In genomic region chr5:114155168-114155933, GRCm38 (mm10) we compare ENCODE assay signal across 11 mouse cellular contexts. TPM values are rescaled to one million over a fixed set of nuclear protein-coding genes. Genes with fewer than 3 reads are reported as not detected.
DNase-seq lines count a peak whose midpoint lies in the region; ATAC-seq lines count a peak whose summit lies in the region.
"Had no signal": no experiment of that assay in that cellular context is flagged by ENCODE, and none has a peak within 500 bp of the region (broad histone marks: within the 10 kb centered on the region; RNA-seq: fewer than 3 reads in every experiment).

No protein-coding gene starts in this region.

- H3K4me3 ChIP-seq in heart, embryonic 13.5 days = no peak overlapping the region
- H3K4me3 ChIP-seq in heart, embryonic 12.5 days = no peak overlapping the region
- no peak overlapping the region for H3K4me3 ChIP-seq in lung, embryonic 16.5 days (ENCODE audit: low read length)
- no peak overlapping the region for H3K4me3 ChIP-seq in forebrain, embryonic 14.5 days (ENCODE audit: low read depth, low read length)
- H3K4me3 ChIP-seq: forebrain, embryonic 10.5 days had no signal

- DNase-seq in 416B (ENCODE audit: low read depth) = peak; percentile 39
- DNase-seq in gastrocnemius, postnatal 25 days = peak; percentile 71
- no peak for DNase-seq in yolk sac, embryonic 10.5 days (ENCODE audit: low spot score)
- no peak for DNase-seq in forebrain, embryonic 14.5 days (ENCODE audit: low spot score)
- DNase-seq in left cerebral cortex, postnatal 10 days (ENCODE audit: extremely low spot score in 1 of 2, low spot score in 2 of 2) = no peak

- no peak overlapping the region for H3K4me2 ChIP-seq in heart, embryonic 13.5 days
- no peak overlapping the region for H3K4me2 ChIP-seq in heart, embryonic 12.5 days
- H3K4me2 ChIP-seq in lung, embryonic 16.5 days (ENCODE audit: low read depth, low read length) = no peak overlapping the region
- no peak overlapping the region for H3K4me2 ChIP-seq in forebrain, embryonic 14.5 days (ENCODE audit: low read length)

- no peaks in the 10 kb centered on the region for H3K9me3 ChIP-seq in heart, embryonic 13.5 days
- no peaks in the 10 kb centered on the region for H3K9me3 ChIP-seq in heart, embryonic 12.5 days (replicated peaks)
- no peaks in the 10 kb centered on the region for H3K9me3 ChIP-seq in lung, embryonic 16.5 days (ENCODE audit: control insufficient read depth, low read length)
- no peaks in the 10 kb centered on the region for H3K9me3 ChIP-seq in forebrain, embryonic 14.5 days (replicated peaks; ENCODE audit: control insufficient read depth, low read length)
- H3K9me3 ChIP-seq: forebrain, embryonic 10.5 days had no signal

- 0 out of 2 replicates have a peak overlapping the region, but pooled peaks have one; percentile 28 for H3K9ac ChIP-seq in heart, embryonic 13.5 days
- H3K9ac ChIP-seq in heart, embryonic 12.5 days = no peak overlapping the region; the same call in 1 of the 2 replicates
- H3K9ac ChIP-seq in lung, embryonic 16.5 days (ENCODE audit: low read length) = no peak overlapping the region
- no peak overlapping the region for H3K9ac ChIP-seq in forebrain, embryonic 14.5 days (ENCODE audit: low read length)

- 0 out of 2 replicates have a peak, but pooled peaks cover 4% of the 10 kb centered on the region for H3K36me3 ChIP-seq in heart, embryonic 13.5 days
- no peaks in the 10 kb centered on the region for H3K36me3 ChIP-seq in heart, embryonic 12.5 days
- H3K36me3 ChIP-seq in lung, embryonic 16.5 days (ENCODE audit: control insufficient read depth, insufficient read depth, low read length) = no peaks in the 10 kb centered on the region
- no peaks in the 10 kb centered on the region for H3K36me3 ChIP-seq in forebrain, embryonic 14.5 days (ENCODE audit: control insufficient read depth, insufficient read depth, low read length)
- H3K36me3 ChIP-seq: forebrain, embryonic 10.5 days had no signal

- peak overlapping the region; percentile 36; the same call in 1 of the 2 replicates for H3K27ac ChIP-seq in heart, embryonic 13.5 days (replicated peaks)
- no peak overlapping the region for H3K27ac ChIP-seq in heart, embryonic 12.5 days (ENCODE audit: poor library complexity, severe bottlenecking)
- peak overlapping the region; percentile 44 for H3K27ac ChIP-seq in lung, embryonic 16.5 days (ENCODE audit: low read length)
- H3K27ac ChIP-seq in forebrain, embryonic 14.5 days (ENCODE audit: low read depth, low read length) = no peak overlapping the region
- H3K27ac ChIP-seq: forebrain, embryonic 10.5 days; kidney, postnatal 0 days had no signal

- H3K27me3 ChIP-seq in heart, embryonic 13.5 days (replicated peaks) = no peaks in the 10 kb centered on the region
- H3K27me3 ChIP-seq in heart, embryonic 12.5 days (replicated peaks) = no peaks in the 10 kb centered on the region
- no peaks in the 10 kb centered on the region for H3K27me3 ChIP-seq in lung, embryonic 16.5 days (ENCODE audit: control insufficient read depth, insufficient read depth, low read depth, low read length)
- no peaks in the 10 kb centered on the region for H3K27me3 ChIP-seq in forebrain, embryonic 14.5 days (replicated peaks; ENCODE audit: control insufficient read depth, insufficient read depth, low read length)
- H3K27me3 ChIP-seq: CH12.LX had no signal

- intact Hi-C loops in left cerebral cortex, postnatal 10 days (cut with DNase I) = no loop called here

- WGBS in heart, embryonic 13.5 days = 48% methylated on average over 9 of the region's 9 CpGs
- WGBS in heart, embryonic 12.5 days = 48% methylated on average over 9 of the region's 9 CpGs
- WGBS in lung, embryonic 16.5 days = 39% methylated on average over 9 of the region's 9 CpGs
- 63% methylated on average over 9 of the region's 9 CpGs for WGBS in forebrain, embryonic 14.5 days

- peaks cover 34% of the 10 kb centered on the region for H3K4me1 ChIP-seq in heart, embryonic 13.5 days
- peaks cover 36% of the 10 kb centered on the region for H3K4me1 ChIP-seq in heart, embryonic 12.5 days (replicated peaks)
- H3K4me1 ChIP-seq in lung, embryonic 16.5 days (replicated peaks; ENCODE audit: control insufficient read depth, insufficient read depth, low read length) = 0 out of 2 replicates have a peak, but pooled peaks cover 2% of the 10 kb centered on the region
- H3K4me1 ChIP-seq in forebrain, embryonic 14.5 days (ENCODE audit: control insufficient read depth, insufficient read depth, low read length) = no peaks in the 10 kb centered on the region

- no peak for ATAC-seq in heart, embryonic 13.5 days (ENCODE audit: extremely low read depth, insufficient number of reproducible peaks, low FRiP score, low TSS enrichment)
- no peak for ATAC-seq in heart, embryonic 12.5 days (ENCODE audit: insufficient number of reproducible peaks, low FRiP score)
- peak; percentile 90 for ATAC-seq in lung, embryonic 16.5 days (ENCODE audit: low read depth)
- ATAC-seq in forebrain, embryonic 14.5 days = no peak

RNA-seq across cellular contexts. Expression of gene Acacb, which starts 9.0 kb away (rescaled TPM):
- 8.9 and 9.5 TPM in 2 replicates for polyA plus RNA-seq in heart, embryonic 13.5 days (2015; fragmentation: Nextera tagmentation; extraction: Ambion mirVana)
- 16.1 and 16.9 TPM in 2 replicates for polyA plus RNA-seq in heart, embryonic 12.5 days (2016; fragmentation: Nextera tagmentation; extraction: Ambion mirVana)
- 100 to 1,000 TPM; 120 to 133 TPM for total RNA-seq in gastrocnemius, postnatal 25 days (2021)
- 2.0 and 2.3 TPM in 2 replicates for polyA plus RNA-seq in lung, embryonic 16.5 days (2015; fragmentation: Nextera tagmentation; extraction: Ambion mirVana)
- polyA plus RNA-seq in forebrain, embryonic 14.5 days (2014; fragmentation: Nextera tagmentation; extraction: Ambion mirVana) = 2.4 and 3.7 TPM in 2 replicates
- 1 to 10 TPM; 2.9 to 5.5 TPM for total RNA-seq in left cerebral cortex, postnatal 10 days (2021)

RNA-seq across cellular contexts. Expression of gene Ung, which starts 25.2 kb away (rescaled TPM):
- polyA plus RNA-seq in heart, embryonic 13.5 days (2015; fragmentation: Nextera tagmentation; extraction: Ambion mirVana) = 44.6 and 47.5 TPM in 2 replicates
- polyA plus RNA-seq in heart, embryonic 12.5 days (2016; fragmentation: Nextera tagmentation; extraction: Ambion mirVana) = 60.6 and 60.7 TPM in 2 replicates
- total RNA-seq in gastrocnemius, postnatal 25 days (2021) = 10 to 100 TPM; 10.5 TPM
- 33.8 and 38.6 TPM in 2 replicates for polyA plus RNA-seq in lung, embryonic 16.5 days (2015; fragmentation: Nextera tagmentation; extraction: Ambion mirVana)
- 12.1 and 13.3 TPM in 2 replicates for polyA plus RNA-seq in forebrain, embryonic 14.5 days (2014; fragmentation: Nextera tagmentation; extraction: Ambion mirVana)
- 1 to 10 TPM; 5.6 to 6.1 TPM for total RNA-seq in left cerebral cortex, postnatal 10 days (2021)

RNA-seq across cellular contexts. Expression of gene Alkbh2, which starts 27.3 kb away (rescaled TPM):
- 6.4 and 9.1 TPM in 2 replicates for polyA plus RNA-seq in heart, embryonic 13.5 days (2015; fragmentation: Nextera tagmentation; extraction: Ambion mirVana)
- 8.7 and 11.0 TPM in 2 replicates for polyA plus RNA-seq in heart, embryonic 12.5 days (2016; fragmentation: Nextera tagmentation; extraction: Ambion mirVana)
- total RNA-seq in gastrocnemius, postnatal 25 days (2021) = 1 to 10 TPM; 1.2 to 1.4 TPM
- polyA plus RNA-seq in lung, embryonic 16.5 days (2015; fragmentation: Nextera tagmentation; extraction: Ambion mirVana) = 6.3 and 8.0 TPM in 2 replicates
- 6.5 and 8.3 TPM in 2 replicates for polyA plus RNA-seq in forebrain, embryonic 14.5 days (2014; fragmentation: Nextera tagmentation; extraction: Ambion mirVana)
- total RNA-seq in left cerebral cortex, postnatal 10 days (2021) = 1 to 10 TPM; 5.1 to 6.2 TPM

Comparison
In these comparisons a context has a peak if more than half of its experiments do, and no peak if none do; other contexts are left out.
1. H3K27ac ChIP-seq: peak in heart, embryonic 13.5 days (single experiment) and lung, embryonic 16.5 days (single experiment); none in heart, embryonic 12.5 days (single experiment) and forebrain, embryonic 14.5 days (single experiment).
2. DNase-seq: peak in 416B (single experiment) and gastrocnemius, postnatal 25 days (single experiment); none in yolk sac, embryonic 10.5 days (single experiment), forebrain, embryonic 14.5 days (single experiment) and left cerebral cortex, postnatal 10 days (0 of 2).